Mouse (Mus musculus) kidney, postnatal 25 days (tissue): ENCODE data around the gene Mzf1.

Source experiments
- DNase-seq, 2 experiments: peaks; one replicate each; pipeline ENCODE4 v3.0.0; 2021; ENCODE audit warnings: mixed read lengths in 2 of 2

Mzf1 gene

DNA sequence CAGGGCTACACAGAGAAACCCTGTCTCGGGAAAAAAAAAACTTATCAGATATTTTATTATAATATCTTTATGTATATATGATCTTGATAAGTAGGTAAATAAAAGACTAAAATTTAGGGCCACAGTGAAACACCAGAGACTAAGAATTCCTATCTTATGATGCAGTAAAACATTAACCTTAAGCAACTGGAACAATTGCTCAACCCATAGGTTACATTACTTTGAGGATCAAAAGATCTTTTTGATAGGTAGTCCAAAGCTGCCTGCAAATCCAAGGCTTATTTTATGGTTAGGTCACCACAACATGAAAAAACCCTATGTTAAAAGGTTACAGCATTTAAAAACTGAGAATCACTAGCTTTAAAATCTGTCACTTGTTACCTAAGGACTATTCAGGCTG, 53.0 kb downstream of the Mzf1 start:
- no peak for DNase-seq

DNA sequence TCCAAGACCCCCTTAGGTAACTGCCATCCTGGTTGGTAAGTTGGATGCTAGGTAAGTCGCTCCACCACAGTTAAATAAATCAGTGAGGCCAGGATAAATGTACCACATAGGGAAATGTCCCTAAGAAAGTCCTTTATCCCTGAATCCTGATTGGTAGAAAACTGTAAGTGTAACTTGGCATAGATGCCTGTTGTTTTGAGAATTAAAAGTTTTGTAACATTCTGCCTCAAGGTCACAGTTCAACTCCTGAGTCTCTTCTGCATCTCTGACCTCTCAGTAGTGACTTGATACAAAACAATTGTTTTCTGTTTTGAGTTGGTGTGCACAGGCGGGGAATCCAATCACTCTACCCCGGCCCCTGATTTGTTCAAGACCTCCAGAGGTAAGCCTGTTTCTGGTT, 55.7 kb downstream of the Mzf1 start, which contains the start of gene Trim28:
Trim28 (plus strand) TSS at position 264 of the 400 bp plus-strand sequence.
- DNase-seq = no peak

DNA sequence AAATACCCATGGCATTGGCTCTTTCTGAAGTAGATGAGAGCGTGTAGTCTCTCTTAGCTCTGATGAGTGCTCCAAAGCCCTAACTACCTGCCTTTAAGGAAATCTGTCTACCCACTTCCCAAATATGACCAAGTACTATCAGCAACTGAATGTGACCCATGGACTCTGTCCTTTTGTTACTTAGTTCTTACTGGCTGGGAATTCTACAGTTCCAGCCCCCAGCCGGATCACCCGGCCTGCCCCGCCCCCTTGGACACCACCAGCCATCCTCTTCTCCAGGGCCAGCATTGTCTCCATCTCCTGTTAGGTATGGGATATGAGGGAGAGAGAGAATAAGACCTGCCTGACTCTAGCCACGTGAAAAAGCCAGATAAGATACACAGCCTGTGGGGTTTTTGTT, 56.5 kb downstream of the Mzf1 start, which contains the start of gene Slc27a5:
Slc27a5 (minus strand) TSS at position 140 of the 400 bp plus-strand sequence.
- no peak for DNase-seq

DNA sequence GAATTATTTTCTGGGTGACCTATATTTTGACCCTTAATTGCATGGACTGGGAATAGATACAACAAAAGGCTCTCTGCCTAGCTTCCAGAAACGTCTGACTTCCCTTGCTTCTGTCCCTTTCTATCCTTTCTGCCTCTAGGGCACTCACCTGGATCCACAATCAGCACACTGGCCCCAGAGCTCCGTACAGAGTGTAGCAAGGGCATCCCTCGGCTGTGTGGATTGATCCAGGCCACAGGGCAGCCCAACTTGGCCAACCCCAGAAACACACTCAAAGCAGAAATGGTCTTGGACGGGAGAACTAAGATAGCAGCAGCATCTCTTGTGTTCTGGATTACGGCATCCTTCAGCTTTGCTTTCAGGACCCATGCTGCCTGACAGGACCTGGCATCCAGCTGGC, 57.3 kb downstream of the Mzf1 start:
- DNase-seq = no peak

DNA sequence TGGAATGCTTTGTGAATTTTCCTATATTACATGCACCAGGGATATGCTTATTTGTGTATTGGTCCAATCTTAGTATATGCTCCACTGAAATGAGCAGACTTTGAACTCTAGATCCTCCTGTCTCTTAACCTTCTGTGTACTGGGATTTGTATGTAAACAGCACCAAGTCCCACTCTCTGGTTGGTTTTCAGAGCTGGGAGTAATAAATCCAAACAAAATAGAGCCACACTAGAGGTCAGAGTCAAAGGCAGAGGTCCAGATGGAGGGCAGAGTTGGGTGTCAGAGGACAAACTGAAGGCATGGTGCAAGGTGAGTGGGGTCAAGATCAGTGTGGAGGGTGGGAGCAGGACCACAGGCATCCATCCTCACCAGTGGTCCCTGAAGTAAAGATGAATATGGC, 58.7 kb downstream of the Mzf1 start:
- DNase-seq = no peak

DNA sequence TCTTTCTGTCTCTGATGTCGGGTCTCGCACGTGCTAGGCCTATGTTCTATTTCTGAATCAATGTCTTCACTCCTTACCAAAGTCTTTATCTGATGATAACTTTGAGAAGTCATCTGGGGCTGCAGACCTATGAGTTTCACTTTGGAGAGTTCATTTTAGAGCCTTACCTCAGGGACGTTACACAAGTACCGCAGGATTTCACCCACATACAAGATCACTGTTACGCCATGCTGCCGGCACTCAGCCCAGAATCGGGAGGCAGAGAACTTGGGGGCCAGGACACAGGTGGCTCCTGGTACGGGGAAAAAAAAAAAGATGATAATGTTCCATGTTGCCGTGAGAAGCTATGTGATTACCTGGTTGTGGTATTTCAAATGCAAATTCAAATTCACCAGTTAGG, 61.4 kb downstream of the Mzf1 start:
- DNase-seq = no peak
